Mouse (Mus musculus): Measurements from ENCODE around the gene Npm3.

DNA sequence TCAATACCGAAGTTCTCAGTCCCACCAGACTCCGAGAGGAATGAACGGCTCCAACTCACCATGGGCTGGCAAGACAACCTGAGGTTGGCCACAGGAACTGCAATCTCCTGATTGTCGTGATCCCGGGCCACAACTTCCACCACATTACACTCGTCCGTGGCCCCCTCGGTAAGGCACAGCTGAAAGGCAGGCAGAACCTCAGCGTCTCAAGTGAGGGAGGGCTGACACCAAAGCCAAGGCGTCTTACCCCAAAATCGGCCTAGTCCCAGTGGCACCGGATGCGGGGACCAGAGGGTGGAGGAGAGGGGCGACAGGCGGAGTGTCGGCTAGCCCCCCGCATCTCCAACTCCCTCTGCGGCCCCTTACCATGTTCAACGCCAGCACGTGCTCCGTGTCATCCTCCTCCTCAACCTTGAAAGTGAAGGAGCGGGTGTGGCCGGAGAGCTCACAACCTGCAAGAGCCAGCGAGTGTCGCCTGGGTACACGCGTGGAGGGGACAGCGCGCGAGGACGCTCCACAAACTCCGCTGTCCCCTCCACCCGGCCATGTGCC, 624 bp downstream of the Npm3 start:
- TF ChIP-seq POLR2A (IDR thresholded peaks at IDR 0.05; ENCODE audit: borderline replicate concordance, control insufficient read depth, low read depth, low read length) (no peak), CTCF (IDR thresholded peaks at IDR 0.05; ENCODE audit: control insufficient read depth, insufficient read depth, low read length) (no peak)
